Mouse (Mus musculus) liver, embryonic 15.5 days (tissue): ENCODE measurements around the gene Golga3. TPM values are rescaled to one million over a fixed set of nuclear protein-coding genes. Genes with fewer than 3 reads are reported as not detected.

Experiments
- ATAC-seq: fragments of 200-750 bp; cut with Nextera tagmentation; 2 replicates; pipeline ENCODE4 v1.8.0; 2017; ENCODE audit warnings: moderate number of reproducible peaks, mild to moderate bottlenecking, moderate library complexity; ENCODE audit not compliant: insufficient read depth
- H3K27ac ChIP-seq: fragments of 300-500 bp; sonication (generic); replicated peaks from 2 replicates; pipeline ENCODE4 v1.5.1; 2015; ENCODE audit warnings: mild to moderate bottlenecking, inconsistent platforms
- H3K27me3 ChIP-seq: fragments of 300-500 bp; sonication (generic); 2 replicates; pipeline ENCODE4 v1.6.1; 2015; ENCODE audit warnings: mild to moderate bottlenecking, inconsistent platforms
- H3K36me3 ChIP-seq: fragments of 300-500 bp; sonication (generic); replicated peaks from 2 replicates; pipeline ENCODE4 v1.6.1; 2015; ENCODE audit warnings: moderate library complexity, mild to moderate bottlenecking, inconsistent platforms
- H3K4me1 ChIP-seq: fragments of 300-500 bp; sonication (generic); replicated peaks from 2 replicates; pipeline ENCODE4 v1.6.1; 2015; ENCODE audit warnings: inconsistent platforms
- H3K4me2 ChIP-seq: fragments of 300-500 bp; sonication (generic); 2 replicates; pipeline ENCODE4 v1.6.1; 2015; ENCODE audit warnings: moderate library complexity, mild to moderate bottlenecking, inconsistent platforms
- H3K4me3 ChIP-seq: fragments of 300-500 bp; sonication (generic); replicated peaks from 2 replicates; pipeline ENCODE4 v1.5.1; 2015; ENCODE audit warnings: mild to moderate bottlenecking, inconsistent platforms
- H3K9ac ChIP-seq: fragments of 300-500 bp; sonication (generic); 2 replicates; pipeline ENCODE4 v1.6.1; 2015; ENCODE audit warnings: moderate library complexity, mild to moderate bottlenecking, inconsistent platforms
- H3K9me3 ChIP-seq: fragments of 300-500 bp; sonication (generic); replicated peaks from 2 replicates; pipeline ENCODE4 v1.6.1; 2016; ENCODE audit warnings: inconsistent platforms
- WGBS: fragments of 180-500 bp; shearing (Covaris S2); methylation state at CpG from one replicate; pipeline ENCODE4 v1.1.7; 2015; ENCODE audit warnings: mixed read lengths; ENCODE audit not compliant: insufficient replicate concordance; 5-methylcytosine and 5-hydroxymethylcytosine counted together
- polyA plus RNA-seq: library from polyadenylated mRNA; unstranded; fragments of >200 nt; fragmentation: Nextera tagmentation; extraction: Ambion mirVana; gene quantifications from 2 replicates; pipeline ENCODE4 v1.2.1, GENCODE M21; 2015

Golga3 gene
- 6.8 and 7.0 TPM in 2 replicates for polyA plus RNA-seq

DNA sequence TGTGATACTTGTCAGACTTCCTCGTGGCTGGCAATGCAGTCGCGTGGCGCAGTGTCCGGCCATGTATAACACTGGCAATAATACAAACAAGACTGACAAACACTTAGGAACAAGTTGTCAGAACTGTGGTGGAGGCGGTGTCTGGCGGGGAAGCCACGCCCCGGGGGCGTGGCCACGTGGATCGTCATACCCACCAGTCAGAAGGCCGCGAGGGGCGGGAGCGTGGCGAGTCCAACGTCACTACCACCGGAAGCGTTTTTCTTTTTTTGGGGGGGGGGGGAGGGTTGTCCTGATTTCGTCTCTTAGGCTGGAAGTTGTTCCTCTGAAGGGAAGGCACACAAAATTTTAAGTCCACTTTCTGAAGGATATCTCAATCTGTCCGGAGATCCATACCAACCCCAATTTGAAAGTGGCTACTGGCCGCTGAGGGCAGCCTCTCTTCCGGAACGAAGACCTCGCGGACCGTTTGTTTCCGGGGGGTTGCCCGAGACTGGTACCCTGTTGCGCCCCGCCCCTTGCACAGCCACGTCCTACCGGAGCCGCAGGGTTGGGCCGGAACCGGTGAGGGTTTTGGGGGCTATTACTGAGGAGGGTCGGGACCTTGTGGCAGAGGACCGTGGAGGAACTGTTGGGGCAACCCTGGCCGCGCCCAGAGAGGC is at the start of gene Golga3:
Gene Golga3 (plus strand): TSS at position 340 of the 659 bp plus-strand sequence.
- Histone ChIP-seq H3K4me2 (peak within 1 kb of the TSS; percentile 76), H3K4me1 (peaks cover 34% of the 10 kb centered on the region), H3K36me3 (peaks cover 12% of the 10 kb centered on the region), H3K4me3 (peak within 1 kb of the TSS; percentile 93), H3K9me3 (no peaks in the 10 kb centered on the region), H3K9ac (peak within 1 kb of the TSS; percentile 88), H3K27ac (peak within 1 kb of the TSS; percentile 77), H3K27me3 (no peaks in the 10 kb centered on the region)
- peak; percentile 96 for ATAC-seq
- under 1% methylated on average over 41 of the region's 41 CpGs for WGBS

- peak; percentile 100 for ATAC-seq
- Histone ChIP-seq H3K4me3 (peak within 1 kb of the TSS; percentile 84), H3K36me3 (peaks cover 20% of the 10 kb centered on the region), H3K9me3 (no peaks in the 10 kb centered on the region), H3K9ac (peak within 1 kb of the TSS; percentile 87), H3K4me1 (peaks cover 30% of the 10 kb centered on the region; the same call in 1 of the 2 replicates), H3K27me3 (no peaks in the 10 kb centered on the region), H3K27ac (peak within 1 kb of the TSS; percentile 92), H3K4me2 (peak within 1 kb of the TSS; percentile 80)
- WGBS: 3% methylated on average over 46 of the region's 46 CpGs
These were observed 41.0 kb upstream of the Golga3 start, which contains the start of gene Chfr for GRCm38 (mm10) chr5:110135293-110136086. Gene Chfr, plus strand, starts transcription at chr5:110135842.

DNA sequence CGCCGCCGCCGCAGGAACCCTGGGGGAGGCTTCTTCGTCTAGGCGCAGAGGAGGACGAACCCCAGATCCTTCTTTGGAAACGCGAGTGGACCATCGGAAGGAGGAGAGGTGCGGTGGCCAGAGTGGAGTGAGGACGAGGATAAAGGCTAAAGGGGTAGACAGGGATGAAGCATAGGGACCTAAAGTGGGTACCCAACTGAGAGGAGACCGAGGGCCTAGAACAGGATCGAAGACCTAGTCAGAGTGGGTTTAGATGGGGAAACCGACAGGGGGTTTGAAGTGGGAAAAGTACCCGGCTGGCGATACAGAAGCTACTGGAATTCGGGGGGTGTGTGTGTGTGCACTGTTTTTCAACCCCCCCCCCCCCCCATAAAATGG is 40.4 kb upstream of the Golga3 start:
- no peaks in the 10 kb centered on the region for H3K9me3 ChIP-seq
- peak overlapping the region; percentile 84 for H3K4me3 ChIP-seq
- peak overlapping the region; percentile 92 for H3K27ac ChIP-seq
- WGBS: 3% methylated on average over 18 of the region's 18 CpGs
- no peak for ATAC-seq
- peak overlapping the region; percentile 87 for H3K9ac ChIP-seq
- peak overlapping the region; percentile 80 for H3K4me2 ChIP-seq
- peaks cover 30% of the 10 kb centered on the region; the same call in 1 of the 2 replicates for H3K4me1 ChIP-seq
- H3K27me3 ChIP-seq: no peaks in the 10 kb centered on the region
- H3K36me3 ChIP-seq: peaks cover 21% of the 10 kb centered on the region

- Histone ChIP-seq H3K9ac (no peak overlapping the region), H3K4me1 (peaks cover 30% of the 10 kb centered on the region; the same call in 1 of the 2 replicates), H3K4me2 (no peak overlapping the region), H3K4me3 (no peak overlapping the region), H3K27ac (no peak overlapping the region), H3K9me3 (no peaks in the 10 kb centered on the region), H3K27me3 (no peaks in the 10 kb centered on the region), H3K36me3 (peaks cover 30% of the 10 kb centered on the region)
- 88% methylated on average over 3 of the region's 3 CpGs for WGBS
- ATAC-seq: no peak
These were observed 38.7 kb upstream of the Golga3 start for GRCm38 (mm10) chr5:110137816-110138215.

DNA sequence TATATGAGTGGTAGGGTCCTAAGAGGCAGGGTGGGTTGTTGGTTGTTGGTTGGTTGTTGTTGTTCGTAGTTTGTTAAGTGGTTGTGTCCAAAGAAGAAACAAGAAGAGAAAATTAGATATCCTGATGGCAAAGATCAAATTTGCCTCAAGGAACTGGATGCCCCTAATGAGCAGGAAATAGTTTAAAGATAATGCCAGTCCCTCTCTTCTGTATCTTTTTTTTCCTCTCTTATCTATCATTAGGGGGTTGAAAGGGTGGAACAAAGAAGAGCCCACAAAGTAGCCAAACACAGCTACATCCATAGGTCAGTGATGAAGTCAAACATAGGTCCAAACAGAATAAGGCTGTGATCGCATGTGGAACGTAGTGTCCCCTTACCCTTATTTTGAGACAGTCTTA is 37.2 kb upstream of the Golga3 start:
- no peak overlapping the region for H3K9ac ChIP-seq
- no peak for ATAC-seq
- H3K4me3 ChIP-seq: no peak overlapping the region
- no peak overlapping the region for H3K27ac ChIP-seq
- H3K36me3 ChIP-seq: peaks cover 40% of the 10 kb centered on the region
- H3K27me3 ChIP-seq: no peaks in the 10 kb centered on the region
- H3K9me3 ChIP-seq: no peaks in the 10 kb centered on the region
- H3K4me2 ChIP-seq: no peak overlapping the region
- WGBS: 85% methylated on average over 3 of the region's 3 CpGs
- peaks cover 30% of the 10 kb centered on the region; the same call in 1 of the 2 replicates for H3K4me1 ChIP-seq

DNA sequence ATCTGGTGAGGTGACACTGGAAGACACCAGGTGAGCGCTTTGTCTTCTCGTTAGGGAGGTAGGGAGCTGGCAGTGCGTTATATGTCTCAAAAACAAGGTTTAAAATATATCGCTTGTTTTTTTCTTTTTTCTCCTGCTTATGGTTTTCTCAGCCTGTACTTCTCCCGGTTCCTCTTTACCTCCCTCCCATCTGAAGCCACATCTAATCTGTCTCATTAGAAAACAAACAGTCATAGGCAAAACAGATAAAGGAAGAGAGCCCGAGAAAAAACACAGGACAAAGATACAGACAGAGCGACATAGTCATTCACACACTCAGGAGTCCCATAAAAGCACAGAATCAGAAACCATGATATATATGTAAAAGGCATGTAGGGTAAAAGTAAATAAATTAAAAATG is 36.1 kb upstream of the Golga3 start:
- Histone ChIP-seq H3K4me1 (peaks cover 24% of the 10 kb centered on the region; the same call in 1 of the 2 replicates), H3K4me2 (no peak overlapping the region), H3K4me3 (no peak overlapping the region), H3K9ac (no peak overlapping the region), H3K27me3 (no peaks in the 10 kb centered on the region), H3K27ac (no peak overlapping the region), H3K36me3 (peaks cover 50% of the 10 kb centered on the region), H3K9me3 (no peaks in the 10 kb centered on the region)
- 70% methylated on average over 7 of the region's 7 CpGs for WGBS
- ATAC-seq: no peak

- H3K4me1 ChIP-seq: peaks cover 13% of the 10 kb centered on the region; the same call in 1 of the 2 replicates
- 73% methylated on average over 2 of the region's 2 CpGs for WGBS
- no peak for ATAC-seq
- H3K27ac ChIP-seq: no peak overlapping the region
- H3K9me3 ChIP-seq: no peaks in the 10 kb centered on the region
- no peak overlapping the region for H3K4me3 ChIP-seq
- H3K9ac ChIP-seq: no peak overlapping the region
- peaks cover 67% of the 10 kb centered on the region for H3K36me3 ChIP-seq
- H3K4me2 ChIP-seq: no peak overlapping the region
- no peaks in the 10 kb centered on the region for H3K27me3 ChIP-seq
These were observed 34.2 kb upstream of the Golga3 start for GRCm38 (mm10) chr5:110142309-110142708.

DNA sequence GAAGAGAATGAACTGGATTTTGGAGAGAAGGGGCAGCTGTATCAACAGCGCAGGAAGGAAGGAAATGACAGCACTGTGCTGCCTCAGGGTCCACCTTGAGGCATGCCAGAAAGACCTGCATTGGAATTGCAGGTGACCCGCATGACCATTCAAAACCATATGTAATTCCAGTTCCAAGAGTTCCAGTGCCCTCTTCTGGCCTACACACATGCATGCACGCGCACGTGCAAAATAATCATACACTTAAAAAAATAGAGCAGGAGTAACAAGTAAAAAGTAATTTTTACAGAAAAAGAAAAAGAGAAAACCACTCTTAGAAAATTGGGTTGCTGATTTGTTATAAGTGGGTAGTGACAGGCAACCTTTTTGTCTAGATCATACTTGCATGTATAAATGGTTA is 33.5 kb upstream of the Golga3 start:
- WGBS: 73% methylated on average over 5 of the region's 5 CpGs
- H3K4me1 ChIP-seq: peaks cover 11% of the 10 kb centered on the region; the same call in 1 of the 2 replicates
- ATAC-seq: no peak
- H3K4me2 ChIP-seq: no peak overlapping the region
- no peak overlapping the region for H3K27ac ChIP-seq
- H3K9ac ChIP-seq: no peak overlapping the region
- H3K36me3 ChIP-seq: peaks cover 74% of the 10 kb centered on the region
- no peaks in the 10 kb centered on the region for H3K9me3 ChIP-seq
- H3K4me3 ChIP-seq: no peak overlapping the region
- no peaks in the 10 kb centered on the region for H3K27me3 ChIP-seq

DNA sequence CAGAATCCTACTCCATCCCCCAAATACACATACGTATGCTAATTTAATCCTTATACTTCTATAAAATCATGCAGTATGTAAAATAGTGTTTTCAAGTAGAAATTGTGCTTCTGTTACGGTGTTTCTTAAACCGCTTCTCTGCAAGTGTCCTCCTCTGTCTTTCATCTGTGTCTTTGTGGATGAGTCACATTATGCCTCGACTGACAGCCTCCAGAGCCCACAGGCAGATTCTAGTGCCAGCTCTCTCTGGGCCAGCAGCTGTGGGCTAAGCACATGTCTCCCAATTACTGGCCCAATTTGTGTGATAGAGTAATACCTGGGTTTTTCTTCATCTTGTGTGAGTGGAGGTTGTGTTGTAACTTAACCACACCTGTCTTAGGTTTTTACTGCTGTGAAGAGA is 7.1 kb upstream of the Golga3 start:
- Histone ChIP-seq H3K36me3 (peaks cover 71% of the 10 kb centered on the region), H3K4me2 (no peak overlapping the region), H3K9me3 (no peaks in the 10 kb centered on the region), H3K27me3 (no peaks in the 10 kb centered on the region), H3K4me1 (no peaks in the 10 kb centered on the region), H3K27ac (no peak overlapping the region), H3K4me3 (no peak overlapping the region), H3K9ac (no peak overlapping the region)
- ATAC-seq: no peak
- 80% methylated on average over 4 of the region's 4 CpGs for WGBS

DNA sequence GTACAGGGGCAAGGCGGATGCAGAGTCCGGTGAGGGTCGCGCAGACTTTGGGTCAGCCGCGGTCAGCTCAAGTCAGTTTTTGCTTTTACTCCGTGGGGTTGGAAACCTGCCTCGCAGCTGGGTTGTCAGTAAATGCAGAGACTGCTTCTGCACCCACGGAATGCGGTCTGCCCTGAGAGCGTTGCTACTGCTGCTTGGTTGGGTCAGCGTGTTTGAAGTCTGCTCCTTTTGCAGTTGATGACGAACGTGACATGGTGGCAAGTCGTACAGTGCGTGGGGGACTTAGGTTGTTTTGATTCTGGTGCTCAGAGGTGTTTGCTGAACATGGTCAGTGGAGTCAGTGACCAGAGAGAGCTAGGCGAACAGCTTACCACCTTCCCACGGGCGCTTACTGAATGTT is 520 bp downstream of the Golga3 start:
- peak; percentile 24 for ATAC-seq
- Histone ChIP-seq H3K36me3 (peaks cover 13% of the 10 kb centered on the region), H3K27ac (peak overlapping the region; percentile 77), H3K27me3 (no peaks in the 10 kb centered on the region), H3K9ac (peak overlapping the region; percentile 88), H3K4me2 (peak overlapping the region; percentile 76), H3K9me3 (no peaks in the 10 kb centered on the region), H3K4me1 (peaks cover 34% of the 10 kb centered on the region), H3K4me3 (peak overlapping the region; percentile 93)
- WGBS: 3% methylated on average over 19 of the region's 19 CpGs

DNA sequence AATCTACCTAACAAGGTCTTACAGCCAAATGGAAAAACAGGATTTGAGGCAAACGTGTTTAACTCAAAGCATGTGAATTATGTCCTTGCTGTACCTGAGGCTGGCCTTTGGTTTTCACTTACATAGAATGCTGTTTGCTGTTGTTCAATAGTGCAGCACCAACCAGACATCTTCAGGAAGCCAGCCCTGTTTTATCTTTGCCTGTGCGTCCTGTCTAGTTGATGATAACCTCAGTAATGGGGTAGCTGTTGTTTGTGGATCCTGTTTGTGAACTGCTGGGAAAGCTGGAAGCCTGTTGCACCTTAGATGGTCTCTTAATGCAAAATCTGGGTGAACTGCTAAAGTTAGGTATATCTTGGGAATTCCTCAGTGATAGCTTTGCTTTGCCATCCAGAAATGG is 2.1 kb downstream of the Golga3 start:
- Histone ChIP-seq H3K4me2 (peak overlapping the region; percentile 45), H3K4me1 (peaks cover 34% of the 10 kb centered on the region), H3K36me3 (peaks cover 18% of the 10 kb centered on the region), H3K27ac (peak overlapping the region; percentile 43; the same call in 1 of the 2 replicates), H3K9ac (peak overlapping the region; percentile 16; the same call in 1 of the 2 replicates), H3K9me3 (no peaks in the 10 kb centered on the region), H3K27me3 (no peaks in the 10 kb centered on the region), H3K4me3 (no peak overlapping the region)
- WGBS: 29% methylated on average over 2 of the region's 2 CpGs
- no peak for ATAC-seq
